Mouse (Mus musculus) erythroblast, embryonic 14.5 days (primary cell): Measurements from ENCODE around the gene Sp3.

Source experiments
- GATA1 ChIP-seq: IDR thresholded peaks from 2 replicates; pipeline ENCODE4 v1.6.1; 2012; ENCODE audit warnings: low read length, inconsistent platforms, mixed read lengths
- TAL1 ChIP-seq: IDR thresholded peaks from 3 replicates; pipeline ENCODE4 v1.6.1; 2012; ENCODE audit warnings: low read length, inconsistent platforms, mixed read lengths

DNA sequence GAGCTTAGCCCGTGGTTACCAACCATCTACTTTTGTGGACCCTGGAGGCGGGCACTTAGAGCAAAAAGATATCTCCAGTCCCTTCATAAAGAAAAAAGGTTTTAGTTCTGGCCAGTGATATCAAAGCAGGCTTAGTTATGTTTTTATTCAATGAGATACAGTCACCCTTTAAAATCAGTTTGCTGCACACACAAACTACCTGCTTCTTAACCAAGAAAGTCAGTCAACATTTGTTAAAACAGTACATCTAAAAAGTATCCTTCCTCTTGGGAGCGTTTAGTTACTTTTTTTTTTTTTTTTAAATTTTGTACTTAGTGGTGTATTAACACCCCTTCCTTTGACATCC lies 802 bp upstream of the Sp3 start:
- no peak for TF ChIP-seq GATA1
- no peak for TF ChIP-seq TAL1
